Mouse (Mus musculus): ENCODE measurements at regions not wholly inside any gene's neighbourhood (a gene's known extent, or its start where the extent isn't known, plus 50 kb on each side); places are given as distances from the start of the nearest gene placed in this dataset.

- TF ChIP-seq CTCF (IDR thresholded peaks at IDR 0.05; ENCODE audit: borderline replicate concordance, control insufficient read depth, extremely low read depth, insufficient read depth, low read length, poor library complexity) (no peak), POLR2A (IDR thresholded peaks at IDR 0.05; ENCODE audit: control insufficient read depth, extremely low read depth, insufficient read depth, low read length, poor library complexity) (no peak)
These were observed 55.5 kb upstream of the Boc start for GRCm38 (mm10) chr16:44614235-44614634.
